Mouse (Mus musculus) embryonic facial prominence, embryonic 10.5 days (tissue): ENCODE measurements around the gene Gldc. TPM values are rescaled to one million over a fixed set of nuclear protein-coding genes. Genes with fewer than 3 reads are reported as not detected.

ENCODE experiments used
- DNase-seq: peaks from one replicate; pipeline ENCODE4 v3.0.0-alpha.2; 2017; ENCODE audit warnings: low spot score
- H3K27ac ChIP-seq: fragments of 300-500 bp; sonication (generic); replicated peaks from 2 replicates; pipeline ENCODE4 v1.5.1; 2016; ENCODE audit warnings: mild to moderate bottlenecking
- H3K27me3 ChIP-seq: fragments of 300-500 bp; sonication (generic); replicated peaks from 2 replicates; pipeline ENCODE4 v1.6.1; 2016; ENCODE audit warnings: low read depth, mild to moderate bottlenecking; ENCODE audit not compliant: poor library complexity, severe bottlenecking
- H3K36me3 ChIP-seq: fragments of 300-500 bp; sonication (generic); replicated peaks from 2 replicates; pipeline ENCODE4 v1.6.1; 2016; ENCODE audit warnings: mild to moderate bottlenecking, moderate library complexity
- H3K4me1 ChIP-seq: fragments of 300-500 bp; sonication (generic); 2 replicates; pipeline ENCODE4 v1.6.1; 2016
- H3K4me3 ChIP-seq: fragments of 300-500 bp; sonication (generic); 2 replicates; pipeline ENCODE4 v1.5.1; 2016; ENCODE audit warnings: mild to moderate bottlenecking, moderate library complexity
- H3K9me3 ChIP-seq: fragments of 300-500 bp; sonication (generic); 2 replicates; pipeline ENCODE4 v1.6.1; 2016; ENCODE audit warnings: mild to moderate bottlenecking
- whole genome bisulfite sequencing: fragments of 180-500 bp; shearing (Covaris S2); methylation state at CpG from one replicate; pipeline ENCODE4 v1.1.7; 2016; 5-methylcytosine and 5-hydroxymethylcytosine counted together
- polyA plus RNA-seq: library from polyadenylated mRNA; unstranded; fragments of >200 nt; fragmentation: Nextera tagmentation; extraction: Ambion mirVana; gene quantifications from 2 replicates; pipeline ENCODE4 v1.2.1, GENCODE M21; 2016

Gldc gene
- polyA plus RNA-seq, 1 experiment from 2014 or later = 14.6 TPM

- H3K4me1 ChIP-seq = peaks cover 16% of the 10 kb centered on the region; the same call in 1 of the 2 replicates
- no peak overlapping the region for H3K4me3 ChIP-seq
- no peaks in the 10 kb centered on the region for H3K27me3 ChIP-seq
- peaks cover 100% of the 10 kb centered on the region for H3K36me3 ChIP-seq
- no peaks in the 10 kb centered on the region for H3K9me3 ChIP-seq
- H3K27ac ChIP-seq = no peak overlapping the region
- 94% methylated on average over 12 of the region's 12 CpGs for WGBS
- no peak for DNase-seq
Observed at GRCm38 (mm10) chr19:30091644-30092295, 83.5 kb downstream of the Gldc start.

GRCm38 (mm10) chr19:30090163-30090562 lies 85.1 kb downstream of the Gldc start:
- H3K36me3 ChIP-seq = peaks cover 99% of the 10 kb centered on the region
- H3K4me1 ChIP-seq = peaks cover 2% of the 10 kb centered on the region; the same call in 1 of the 2 replicates
- H3K9me3 ChIP-seq = no peaks in the 10 kb centered on the region
- no peak overlapping the region for H3K27ac ChIP-seq
- no peaks in the 10 kb centered on the region for H3K27me3 ChIP-seq
- no peak overlapping the region for H3K4me3 ChIP-seq
- WGBS = 91% methylated on average over 6 of the region's 6 CpGs
- DNase-seq = no peak

- Histone ChIP-seq H3K4me3 (no peak overlapping the region), H3K9me3 (no peaks in the 10 kb centered on the region), H3K4me1 (no peaks in the 10 kb centered on the region), H3K36me3 (peaks cover 54% of the 10 kb centered on the region), H3K27ac (no peak overlapping the region), H3K27me3 (no peaks in the 10 kb centered on the region)
- 84% methylated on average over 4 of the region's 4 CpGs for WGBS
- DNase-seq = no peak
Observed at GRCm38 (mm10) chr19:30065797-30066196, 109.4 kb downstream of the Gldc start.

GRCm38 (mm10) chr19:30054218-30054617 lies 121.0 kb downstream of the Gldc start:
- Histone ChIP-seq H3K27ac (no peak overlapping the region), H3K4me1 (no peaks in the 10 kb centered on the region), H3K36me3 (peaks cover 69% of the 10 kb centered on the region), H3K9me3 (no peaks in the 10 kb centered on the region), H3K4me3 (no peak overlapping the region), H3K27me3 (no peaks in the 10 kb centered on the region)
- DNase-seq = no peak
- 93% methylated on average over 2 of the region's 2 CpGs for WGBS

GRCm38 (mm10) chr19:30051479-30051878 lies 123.8 kb downstream of the Gldc start:
- Histone ChIP-seq H3K9me3 (no peaks in the 10 kb centered on the region), H3K4me1 (no peaks in the 10 kb centered on the region), H3K4me3 (no peak overlapping the region), H3K27me3 (no peaks in the 10 kb centered on the region), H3K36me3 (peaks cover 70% of the 10 kb centered on the region), H3K27ac (no peak overlapping the region)
- DNase-seq = no peak
- WGBS = 85% methylated on average over 3 of the region's 3 CpGs

- Histone ChIP-seq H3K4me3 (no peak overlapping the region), H3K9me3 (0 out of 2 replicates have a peak, but pooled peaks cover 3% of the 10 kb centered on the region), H3K36me3 (peaks cover 73% of the 10 kb centered on the region), H3K27ac (no peak overlapping the region), H3K4me1 (no peaks in the 10 kb centered on the region), H3K27me3 (no peaks in the 10 kb centered on the region)
- 85% methylated on average over 2 of the region's 2 CpGs for WGBS
- DNase-seq = no peak
Observed at GRCm38 (mm10) chr19:30050584-30050983, 124.6 kb downstream of the Gldc start.

Other genes starting within 250 kb of the Gldc start
- gene Trpd52l3, start 171.6 kb downstream of the Gldc start, polyA plus RNA-seq = not detected in 2 replicates
- gene Uhrf2, start 144.9 kb downstream of the Gldc start, polyA plus RNA-seq = 84.7 and 85.7 TPM in 2 replicates
- not detected in 2 replicates for gene Mbl2, start 57.5 kb upstream of the Gldc start, polyA plus RNA-seq